Mouse (Mus musculus): ENCODE data around the gene Nol4l. TPM values are rescaled to one million over a fixed set of nuclear protein-coding genes. Genes with fewer than 3 reads are reported as not detected.

Gene Nol4l
- polyA plus RNA-seq (2012): 14.2 and 15.6 TPM in 2 replicates

GRCm38 (mm10) chr2:153529931-153530766, at the start of gene Nol4l:
Nol4l (minus strand) TSS chr2:153529971.
- no peak for TF ChIP-seq GATA1 (IDR thresholded peaks at IDR 0.05; ENCODE audit: low read length)

GRCm38 (mm10) chr2:153577122-153577521, 47.4 kb upstream of the Nol4l start:
- no peak for TF ChIP-seq GATA1 (IDR thresholded peaks at IDR 0.05; ENCODE audit: low read length)

- TF ChIP-seq GATA1 (IDR thresholded peaks at IDR 0.05; ENCODE audit: low read length): peak; percentile 7
Observed at GRCm38 (mm10) chr2:153576150-153576549, 46.4 kb upstream of the Nol4l start.

- no peak for TF ChIP-seq GATA1 (IDR thresholded peaks at IDR 0.05; ENCODE audit: low read length)
Observed at GRCm38 (mm10) chr2:153575554-153575953, 45.8 kb upstream of the Nol4l start.

- no peak for TF ChIP-seq GATA1 (IDR thresholded peaks at IDR 0.05; ENCODE audit: low read length)
Observed at GRCm38 (mm10) chr2:153573101-153573500, 43.3 kb upstream of the Nol4l start.

GRCm38 (mm10) chr2:153568541-153568940, 38.8 kb upstream of the Nol4l start:
- TF ChIP-seq GATA1 (IDR thresholded peaks at IDR 0.05; ENCODE audit: low read length): peak; percentile 81

- TF ChIP-seq GATA1 (IDR thresholded peaks at IDR 0.05; ENCODE audit: low read length): no peak
Observed at GRCm38 (mm10) chr2:153568013-153568412, 38.2 kb upstream of the Nol4l start.

- TF ChIP-seq GATA1 (IDR thresholded peaks at IDR 0.05; ENCODE audit: low read length): no peak
Observed at GRCm38 (mm10) chr2:153564343-153564742, 34.6 kb upstream of the Nol4l start.

- TF ChIP-seq GATA1 (IDR thresholded peaks at IDR 0.05; ENCODE audit: low read length): no peak
Observed at GRCm38 (mm10) chr2:153561564-153561963, 31.8 kb upstream of the Nol4l start.

- no peak for TF ChIP-seq GATA1 (IDR thresholded peaks at IDR 0.05; ENCODE audit: low read length)
Observed at GRCm38 (mm10) chr2:153560664-153561541, 31.1 kb upstream of the Nol4l start.

- no peak for TF ChIP-seq GATA1 (IDR thresholded peaks at IDR 0.05; ENCODE audit: low read length)
Observed at GRCm38 (mm10) chr2:153559613-153560152, 29.9 kb upstream of the Nol4l start.

- no peak for TF ChIP-seq GATA1 (IDR thresholded peaks at IDR 0.05; ENCODE audit: low read length)
Observed at GRCm38 (mm10) chr2:153558464-153558863, 28.7 kb upstream of the Nol4l start.

- TF ChIP-seq GATA1 (IDR thresholded peaks at IDR 0.05; ENCODE audit: low read length): no peak
Observed at GRCm38 (mm10) chr2:153557259-153557658, 27.5 kb upstream of the Nol4l start.

- no peak for TF ChIP-seq GATA1 (IDR thresholded peaks at IDR 0.05; ENCODE audit: low read length)
Observed at GRCm38 (mm10) chr2:153556208-153556607, 26.4 kb upstream of the Nol4l start.

- TF ChIP-seq GATA1 (IDR thresholded peaks at IDR 0.05; ENCODE audit: low read length): no peak
Observed at GRCm38 (mm10) chr2:153554543-153554942, 24.8 kb upstream of the Nol4l start.

- TF ChIP-seq GATA1 (IDR thresholded peaks at IDR 0.05; ENCODE audit: low read length): no peak
Observed at GRCm38 (mm10) chr2:153549486-153549885, 19.7 kb upstream of the Nol4l start.

Measured in G1E-ER4 (cell line).